Mouse (Mus musculus) brain, embryonic 14.5 days (tissue): ENCODE results near the gene Smim23. TPM values are rescaled to one million over a fixed set of nuclear protein-coding genes. Genes with fewer than 3 reads are reported as not detected.

ENCODE experiments used
- DNase-seq: peaks from one replicate; pipeline ENCODE4 v3.0.0-alpha.2; 2011; ENCODE audit warnings: low read depth
- CTCF ChIP-seq: fragments of 200-500 bp; IDR thresholded peaks from 2 replicates; pipeline ENCODE4 v1.5.1; 2012; ENCODE audit warnings: inconsistent platforms, mild to moderate bottlenecking, moderate library complexity, borderline replicate concordance; ENCODE audit not compliant: insufficient read depth, insufficient read length; ENCODE audit errors: extremely low read depth
- POLR2A ChIP-seq: fragments of 200-500 bp; IDR thresholded peaks from 2 replicates; pipeline ENCODE4 v1.6.1; 2012; ENCODE audit warnings: mild to moderate bottlenecking, inconsistent platforms, borderline replicate concordance; ENCODE audit not compliant: poor library complexity, insufficient read depth, insufficient read length, severe bottlenecking; ENCODE audit errors: extremely low read depth
- polyA plus RNA-seq: library from polyadenylated mRNA; depleted of rRNA; stranded (reverse); fragments of >200 nt; gene quantifications from 2 replicates; pipeline ENCODE4 v1.2.3, GENCODE M21; 2012; rRNA removed

Smim23 gene
- polyA plus RNA-seq, 1 experiment, result not detected

GRCm38 (mm10) chr11:32805958-32806357 lies 18.4 kb downstream of the Smim23 start:
- DNase-seq, result peak; percentile 56
- TF ChIP-seq CTCF, result peak; percentile 58; the same call in 1 of the 2 replicates
- no peak for TF ChIP-seq POLR2A

GRCm38 (mm10) chr11:32803658-32804057 lies 20.7 kb downstream of the Smim23 start:
- TF ChIP-seq POLR2A (no peak), CTCF (no peak)
- peak; percentile 44 for DNase-seq

- TF ChIP-seq CTCF, result no peak
- no peak for TF ChIP-seq POLR2A
- DNase-seq, result no peak
Observed at GRCm38 (mm10) chr11:32801715-32802114, 22.7 kb downstream of the Smim23 start.

- TF ChIP-seq POLR2A (no peak), CTCF (no peak)
- DNase-seq, result peak; percentile 71
Observed at GRCm38 (mm10) chr11:32800929-32801375, 23.5 kb downstream of the Smim23 start.

- TF ChIP-seq CTCF, result no peak
- TF ChIP-seq POLR2A, result no peak
- DNase-seq, result no peak
Observed at GRCm38 (mm10) chr11:32798445-32798844, 26.0 kb downstream of the Smim23 start.

- no peak for DNase-seq
- TF ChIP-seq CTCF (no peak), POLR2A (no peak)
Observed at GRCm38 (mm10) chr11:32794759-32795445, 29.5 kb downstream of the Smim23 start.

GRCm38 (mm10) chr11:32786201-32786600 lies 38.2 kb downstream of the Smim23 start:
- DNase-seq, result no peak
- TF ChIP-seq CTCF (no peak), POLR2A (no peak)

GRCm38 (mm10) chr11:32785591-32786147 lies 38.7 kb downstream of the Smim23 start:
- TF ChIP-seq POLR2A (no peak), CTCF (no peak)
- no peak for DNase-seq

- no peak for DNase-seq
- TF ChIP-seq CTCF (no peak), POLR2A (no peak)
Observed at GRCm38 (mm10) chr11:32782724-32783123, 41.7 kb downstream of the Smim23 start.

GRCm38 (mm10) chr11:32781633-32782404 lies 42.6 kb downstream of the Smim23 start:
- TF ChIP-seq CTCF, result no peak
- TF ChIP-seq POLR2A, result no peak
- DNase-seq, result peak; percentile 70

- TF ChIP-seq CTCF, result no peak
- TF ChIP-seq POLR2A, result no peak
- peak; percentile 67 for DNase-seq
Observed at GRCm38 (mm10) chr11:32780747-32781536, 43.5 kb downstream of the Smim23 start.

- no peak for DNase-seq
- TF ChIP-seq POLR2A, result no peak
- TF ChIP-seq CTCF, result 0 out of 2 replicates have a peak, but pooled peaks have one; percentile 12
Observed at GRCm38 (mm10) chr11:32768642-32769343, 55.6 kb downstream of the Smim23 start.

Other genes starting within 250 kb of the Smim23 start
- gene Fbxw11, start 181.9 kb downstream of the Smim23 start, polyA plus RNA-seq, result 105 and 106 TPM in 2 replicates